Mouse (Mus musculus): ENCODE measurements around the gene Mars2.

The Mars2 gene

DNA sequence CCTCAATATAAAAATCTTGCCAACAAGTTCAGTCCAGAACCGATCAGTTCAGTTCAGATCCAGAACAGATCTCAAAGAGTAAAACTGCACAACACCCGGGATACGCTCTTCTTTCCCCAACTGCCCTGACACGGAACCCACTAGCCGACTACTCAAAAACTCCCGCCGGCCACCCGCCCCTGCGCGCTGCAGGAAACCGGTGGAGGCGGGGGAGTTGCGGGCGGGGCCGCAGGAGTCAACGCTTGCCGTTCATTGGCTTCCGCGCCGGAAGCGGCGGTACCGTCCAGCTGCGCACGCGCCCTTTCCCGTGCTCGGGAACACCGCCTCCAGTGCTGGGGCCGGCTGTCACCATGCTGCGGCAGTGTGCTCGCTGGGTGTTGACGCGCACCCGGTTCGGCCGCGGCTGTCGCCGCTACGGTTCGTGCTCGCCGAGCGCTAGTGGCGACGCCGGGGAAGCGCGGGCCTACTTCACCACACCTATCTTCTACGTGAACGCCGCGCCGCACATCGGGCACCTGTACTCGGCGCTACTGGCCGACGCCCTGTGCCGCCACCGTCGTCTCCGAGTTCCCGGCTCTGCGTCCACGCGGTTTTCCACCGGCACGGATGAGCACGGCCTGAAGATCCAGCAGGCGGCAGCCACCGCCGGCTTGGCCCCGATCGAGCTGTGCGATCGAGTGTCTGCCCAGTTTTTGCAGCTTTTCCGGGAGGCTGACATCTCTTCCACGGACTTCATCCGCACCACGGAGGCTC is at the start of gene Mars2:
TSS of gene Mars2 (plus strand) at position 288 of the 753 bp plus-strand sequence.
- DNase-seq: peak; percentile 97

DNA sequence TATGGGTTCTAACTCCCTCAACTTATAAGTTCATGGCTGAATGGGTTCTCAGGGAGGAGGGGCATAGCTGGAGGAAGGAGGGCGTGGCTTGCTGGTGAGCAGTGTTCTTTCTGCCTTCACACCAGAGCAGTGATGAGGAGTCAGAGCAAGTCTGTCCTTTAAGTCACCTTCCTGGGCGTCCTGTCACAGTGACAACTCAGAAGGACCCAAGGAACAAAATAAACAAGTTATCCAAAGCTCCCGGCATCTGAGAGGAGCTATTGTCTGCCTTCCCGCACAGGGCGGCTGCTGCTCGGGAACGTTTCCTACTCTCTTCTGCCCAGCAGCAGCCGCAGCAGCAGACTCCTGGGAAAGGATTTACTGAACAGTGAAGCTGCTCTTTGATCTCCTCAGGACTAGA is 45.0 kb upstream of the Mars2 start:
- DNase-seq: no peak

DNA sequence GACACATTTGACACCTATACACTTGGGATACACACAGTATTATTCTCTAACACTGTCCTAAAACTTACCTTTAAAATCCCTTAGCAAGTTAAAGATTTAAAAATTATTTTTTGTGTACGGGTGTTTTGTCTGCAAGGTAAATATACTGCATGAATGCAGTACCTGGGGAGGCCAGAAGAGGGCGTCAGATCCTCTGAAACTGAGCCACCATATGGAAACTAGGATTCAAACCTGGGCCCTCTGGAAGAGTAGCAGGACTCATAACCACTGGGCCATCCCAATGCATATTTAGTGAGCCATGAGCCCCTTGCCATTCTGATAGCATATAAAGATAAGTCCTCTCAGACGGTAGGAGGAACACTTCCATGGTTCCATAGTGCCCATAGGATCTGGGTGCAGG is 44.2 kb upstream of the Mars2 start:
- peak; percentile 28 for DNase-seq

DNA sequence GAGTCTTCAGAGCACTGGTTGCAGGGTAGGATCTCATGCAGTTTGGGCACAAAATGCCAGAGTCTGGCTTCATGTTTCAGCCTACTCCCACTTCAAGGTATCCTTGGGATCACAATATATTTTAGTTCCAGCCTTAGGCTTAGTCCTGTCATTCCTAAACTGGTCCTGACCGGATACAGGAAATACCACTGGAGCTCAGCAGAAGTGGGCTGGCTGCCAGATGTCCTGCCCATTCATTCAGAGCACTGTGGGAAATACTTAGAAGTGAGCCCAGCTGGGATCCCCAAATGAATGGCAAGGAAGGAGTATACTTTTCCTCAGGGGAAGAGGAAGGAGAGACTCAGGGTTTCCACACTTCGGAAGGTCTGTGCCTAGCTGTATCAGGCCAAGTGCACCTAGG is 43.7 kb upstream of the Mars2 start:
- DNase-seq: peak; percentile 37

DNA sequence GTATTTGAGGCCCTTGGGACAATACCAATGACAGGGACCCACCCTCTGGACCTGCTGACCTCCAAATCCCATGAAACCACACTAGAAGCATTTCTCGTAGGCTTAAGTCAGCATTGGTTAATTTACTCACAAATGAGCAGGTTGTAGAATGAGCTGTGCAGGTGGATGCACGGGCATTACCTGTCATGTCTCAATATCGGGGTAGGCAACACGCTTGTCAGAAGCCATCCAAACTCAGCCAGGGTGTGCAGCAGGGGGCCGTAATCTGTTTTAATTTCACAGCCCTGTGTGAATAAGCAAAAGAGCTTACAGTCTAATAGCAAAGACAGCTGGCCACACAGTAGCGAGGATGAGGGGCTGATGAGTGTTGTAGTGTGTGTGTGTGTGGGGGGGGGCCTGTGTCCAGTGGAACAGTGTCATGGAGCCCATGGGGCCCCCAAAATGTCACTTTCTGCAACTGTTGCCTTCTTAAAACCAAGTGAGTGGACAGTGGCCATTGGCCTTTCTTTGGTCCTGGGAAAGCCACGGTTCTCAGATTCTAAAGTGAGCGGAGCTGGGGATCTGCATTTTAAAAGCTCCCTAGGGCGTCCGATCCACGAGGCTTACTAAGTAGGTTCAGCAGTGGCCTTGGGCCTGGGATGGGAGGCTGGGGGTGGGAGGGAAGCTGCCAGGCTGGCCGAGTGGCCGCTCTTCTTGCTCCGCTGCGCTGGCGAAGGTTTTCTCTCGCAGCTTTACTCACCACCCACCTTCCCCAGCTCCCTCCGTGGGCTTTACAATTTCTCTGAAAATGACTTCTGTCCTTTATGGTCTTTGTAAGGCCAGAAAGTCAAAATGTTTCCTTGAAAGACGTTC is 42.7 kb upstream of the Mars2 start:
- no peak for DNase-seq

DNA sequence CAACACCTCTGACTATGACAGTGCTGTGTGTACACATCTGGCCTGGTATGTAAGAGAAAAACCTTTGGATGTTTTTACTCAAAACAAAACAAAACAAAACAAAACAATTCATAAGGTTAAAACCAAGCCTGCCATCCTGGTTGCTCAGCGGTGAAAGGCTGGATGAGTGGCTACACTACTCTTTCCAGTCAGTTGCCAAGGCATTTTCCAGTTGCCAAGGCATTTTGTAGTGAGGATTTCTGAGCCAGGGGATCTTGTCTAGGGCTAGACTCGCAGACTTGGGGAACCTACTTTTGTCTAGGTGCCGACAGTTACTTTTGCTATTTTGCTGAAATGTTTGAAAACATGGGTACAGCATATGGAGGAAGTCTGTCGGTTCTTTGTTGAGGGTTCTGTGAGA is 42.0 kb upstream of the Mars2 start:
- DNase-seq: no peak

DNA sequence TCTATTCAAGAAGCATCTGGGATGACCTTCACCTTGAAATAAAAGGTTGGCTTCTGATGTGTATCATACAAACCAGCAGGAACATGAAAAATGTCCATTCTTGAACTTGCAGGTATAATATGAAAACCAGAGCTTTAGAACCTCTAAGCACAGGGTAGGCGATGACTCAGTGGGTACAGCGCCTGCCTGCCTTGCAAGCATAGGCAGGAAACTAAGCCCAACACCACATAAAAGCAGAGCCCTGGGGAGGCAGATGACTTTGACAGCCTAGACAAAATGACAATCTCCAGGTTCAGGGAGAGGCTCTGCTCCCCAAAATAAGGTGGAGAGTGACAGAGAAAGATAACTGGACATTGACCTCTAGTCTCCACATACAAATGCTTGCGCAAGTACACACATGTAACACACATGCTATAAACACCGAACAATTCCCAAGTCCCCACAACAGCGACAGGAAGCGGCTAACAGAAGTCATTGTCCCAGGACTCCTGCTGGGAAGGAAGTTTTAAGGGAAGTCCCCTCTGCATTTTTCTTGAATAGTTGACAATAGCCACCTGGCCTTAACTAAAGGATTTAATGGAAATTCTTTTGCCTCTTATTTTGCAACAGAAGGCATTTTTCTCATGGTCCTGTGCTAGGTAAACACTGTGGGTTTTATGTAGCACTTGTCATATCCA is 40.5 kb upstream of the Mars2 start:
- no peak for DNase-seq

DNA sequence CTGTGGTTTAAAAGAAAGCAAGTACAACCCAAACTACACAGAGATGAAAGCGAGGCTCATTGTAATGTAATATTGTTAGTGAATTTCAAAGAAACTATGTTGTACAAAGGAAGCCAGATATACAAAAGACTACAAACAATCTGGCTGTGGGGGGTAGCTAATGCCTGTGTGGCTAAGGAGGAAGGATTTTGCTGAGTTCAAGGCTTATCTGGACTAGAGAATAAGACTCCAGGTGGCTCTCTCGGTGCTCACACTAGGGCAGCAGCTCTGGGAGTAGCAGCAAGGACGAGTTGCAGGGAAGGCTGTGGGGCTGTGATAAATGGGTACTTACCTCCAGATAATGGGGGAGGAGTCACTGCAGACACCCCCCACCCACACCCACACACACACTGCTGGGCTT is 38.3 kb upstream of the Mars2 start:
- DNase-seq: no peak

DNA sequence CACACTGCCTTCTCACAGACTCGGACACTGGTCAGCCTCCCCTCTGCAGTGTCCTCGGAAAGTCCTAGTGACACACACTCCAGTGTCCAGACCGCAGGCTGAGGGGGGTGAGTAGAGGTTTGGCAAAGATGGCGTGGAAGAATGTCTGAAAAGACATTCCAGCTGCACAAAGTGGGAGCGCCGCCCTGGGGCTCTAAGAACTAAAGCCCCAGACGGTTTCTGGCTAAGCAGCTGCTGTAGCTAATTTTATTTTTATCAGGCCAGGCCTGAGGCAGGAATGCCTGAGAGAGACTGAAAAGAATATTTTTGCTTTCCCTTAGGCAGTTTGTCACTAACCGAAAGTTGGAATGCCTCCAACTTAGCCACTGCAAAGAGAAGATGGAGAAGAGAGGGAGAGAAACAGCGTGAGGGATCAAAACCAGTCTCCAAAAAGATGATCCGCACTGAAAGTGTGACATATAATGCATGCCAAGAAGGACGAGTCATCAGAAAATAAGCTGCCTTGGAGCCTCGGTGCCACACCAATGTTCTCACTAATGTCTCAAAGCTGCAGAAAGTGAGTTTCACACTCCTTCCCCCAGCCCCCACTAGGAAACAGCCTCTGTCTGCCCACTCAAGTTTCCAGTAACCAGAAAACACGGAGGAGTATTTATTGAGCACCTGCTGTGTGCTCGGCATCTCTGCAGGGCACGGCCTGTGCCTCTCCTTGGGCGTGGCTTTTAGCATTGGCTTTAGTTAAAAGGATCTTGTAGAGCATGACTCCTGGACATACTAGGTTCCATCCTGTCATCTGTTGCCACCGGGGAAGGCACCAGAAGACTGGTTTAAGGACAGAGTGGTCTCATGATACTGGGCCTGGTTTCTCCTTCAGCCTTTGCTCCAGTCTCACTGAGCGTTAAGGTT is 34.9 kb upstream of the Mars2 start:
- DNase-seq: peak; percentile 37

DNA sequence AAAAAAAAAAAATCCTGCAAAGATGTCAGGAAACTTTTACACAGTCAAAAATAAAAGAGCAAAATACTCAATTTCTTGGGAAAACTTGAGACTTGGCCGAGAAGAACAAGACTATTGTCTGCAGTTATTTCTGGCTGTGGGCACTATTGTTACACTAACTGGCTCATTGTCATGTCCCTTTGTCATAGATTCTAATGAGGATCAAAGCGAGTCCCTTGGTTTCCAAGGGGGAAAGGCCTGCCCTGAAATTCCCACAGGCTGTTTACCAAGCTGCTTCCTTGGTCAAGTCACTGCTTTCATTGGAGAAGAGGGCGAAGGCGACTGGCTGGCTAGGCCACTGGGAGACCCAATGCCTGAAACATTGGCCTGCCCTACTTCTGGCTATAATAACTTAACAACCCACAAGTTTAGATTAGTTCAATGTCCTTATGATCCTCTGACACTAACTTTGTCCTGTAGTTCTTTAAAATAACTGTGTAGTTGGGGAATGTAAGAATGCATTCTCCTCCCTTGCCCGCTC is 31.1 kb upstream of the Mars2 start:
- no peak for DNase-seq

DNA sequence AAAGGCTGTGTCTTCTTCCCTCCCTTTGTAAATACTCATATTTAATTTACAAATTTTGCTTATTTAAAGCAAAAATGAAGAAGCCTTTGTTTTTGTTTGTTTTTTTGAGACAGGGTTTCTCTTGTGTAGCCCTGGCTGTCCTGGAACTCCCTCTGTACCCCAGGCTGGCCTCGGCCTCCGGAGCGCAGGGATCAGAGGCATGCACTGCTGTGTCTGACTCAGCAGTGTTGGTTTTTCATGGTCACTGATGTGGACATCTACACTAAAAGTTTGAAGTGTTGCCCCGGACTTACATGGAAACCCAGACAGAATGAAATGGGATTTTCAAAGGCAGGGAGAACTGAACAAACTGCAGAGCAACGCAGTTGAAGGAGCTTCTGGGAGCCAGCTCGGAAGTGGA is 29.4 kb upstream of the Mars2 start:
- DNase-seq: no peak

DNA sequence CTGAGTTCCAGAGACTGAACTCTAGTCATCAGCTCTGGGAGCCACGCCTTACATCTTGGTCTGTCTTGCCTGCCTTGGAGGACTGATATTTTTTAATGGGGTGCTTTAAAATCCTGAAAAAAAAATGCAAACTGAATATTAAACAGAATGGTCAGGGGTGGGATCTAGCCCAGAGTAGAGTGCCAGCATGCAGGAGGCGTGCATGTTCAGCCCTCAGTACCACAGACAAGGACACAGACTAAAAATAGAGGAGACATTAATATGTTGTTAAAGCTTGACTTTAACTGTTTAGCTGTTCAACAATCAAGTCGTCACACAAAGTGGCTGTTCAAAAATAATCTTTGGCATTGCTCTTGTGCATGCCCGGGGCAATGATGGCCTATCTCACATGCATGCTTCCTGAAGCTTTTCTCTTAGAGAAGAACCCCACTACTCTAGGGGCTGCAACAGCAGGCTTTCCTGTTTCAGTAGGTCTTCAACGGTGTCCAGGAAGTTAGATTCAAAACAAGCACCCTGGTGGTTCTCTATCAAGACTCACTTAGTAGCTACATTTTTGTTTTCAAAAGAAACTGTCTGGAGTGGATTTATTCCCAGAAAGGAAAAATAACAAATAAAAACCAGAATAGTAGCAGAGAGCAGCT is 28.4 kb upstream of the Mars2 start:
- no peak for DNase-seq

DNA sequence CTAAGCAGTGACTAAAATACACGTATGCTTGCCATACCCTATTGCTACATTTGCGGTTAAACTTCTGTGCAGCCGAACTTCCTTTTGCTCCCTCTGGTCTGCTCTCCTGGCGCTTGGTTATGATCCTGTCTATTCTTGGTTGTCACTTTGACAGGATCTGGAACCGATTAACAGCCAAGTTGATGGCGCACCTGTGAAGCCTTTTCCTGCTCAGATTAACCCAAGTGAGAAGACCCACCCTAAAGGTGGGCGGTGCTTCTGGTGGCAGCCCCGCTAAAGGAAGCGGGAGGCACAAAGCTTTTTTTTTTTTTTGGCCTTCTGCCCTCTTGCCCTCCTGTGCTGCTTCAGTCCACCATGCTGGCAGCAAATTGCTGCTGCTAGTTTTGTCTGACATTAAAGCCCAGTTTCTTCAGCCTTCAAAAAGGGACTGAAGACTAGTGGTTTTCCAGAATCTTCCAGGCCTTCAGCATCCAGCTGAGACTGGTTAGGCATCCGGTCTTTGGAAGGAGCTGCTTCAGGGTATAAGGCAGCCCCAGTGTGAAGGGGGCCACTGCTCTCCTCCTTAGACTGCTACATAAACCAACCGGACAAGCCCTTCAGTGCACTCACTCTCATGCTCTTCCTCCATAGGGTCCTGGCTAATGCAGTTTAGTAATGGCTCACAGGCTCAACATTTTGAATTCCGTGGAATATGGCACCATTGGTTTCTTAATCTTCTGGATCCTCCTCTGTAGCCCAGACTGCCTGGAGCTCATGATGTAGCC is 26.6 kb upstream of the Mars2 start:
- DNase-seq: no peak

DNA sequence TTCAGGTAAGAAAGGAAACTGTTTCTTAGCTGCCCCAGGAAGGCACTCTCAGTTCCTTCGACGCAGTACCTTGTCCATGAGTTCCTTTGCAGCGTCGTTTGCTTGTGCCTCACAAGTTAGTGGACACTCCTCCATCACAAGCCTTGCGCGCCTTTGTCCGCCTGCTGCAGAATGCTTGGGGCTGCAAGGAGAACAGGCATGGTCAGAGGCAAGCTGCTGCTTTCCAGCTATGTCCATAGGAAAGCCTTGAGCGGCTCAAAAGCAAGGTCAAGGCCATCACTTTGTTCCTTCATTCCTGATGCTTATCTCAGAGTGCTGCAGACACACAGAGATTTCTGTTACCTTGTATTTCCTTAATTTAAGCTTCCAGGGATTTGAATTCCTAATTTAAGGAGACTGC is 25.9 kb upstream of the Mars2 start:
- DNase-seq: no peak

DNA sequence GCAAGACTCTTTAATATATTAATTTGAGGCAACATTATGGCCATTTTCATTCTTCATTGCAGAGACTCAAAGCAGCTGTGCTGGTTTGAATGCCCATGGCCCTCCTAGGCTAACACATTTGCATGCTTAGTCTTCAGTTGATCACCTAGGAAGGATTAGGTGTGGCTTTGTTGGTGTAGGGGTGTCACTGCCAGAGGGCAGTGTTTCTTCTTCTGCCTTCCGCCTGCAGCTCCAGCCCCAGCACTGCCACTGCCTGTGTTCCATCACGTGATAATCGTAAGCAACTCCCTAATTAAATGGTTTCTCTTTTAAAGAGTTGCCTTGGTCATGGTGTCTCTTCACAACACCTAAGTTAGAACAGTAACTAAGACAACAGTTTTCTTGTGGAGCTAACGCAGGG is 24.2 kb upstream of the Mars2 start:
- no peak for DNase-seq

DNA sequence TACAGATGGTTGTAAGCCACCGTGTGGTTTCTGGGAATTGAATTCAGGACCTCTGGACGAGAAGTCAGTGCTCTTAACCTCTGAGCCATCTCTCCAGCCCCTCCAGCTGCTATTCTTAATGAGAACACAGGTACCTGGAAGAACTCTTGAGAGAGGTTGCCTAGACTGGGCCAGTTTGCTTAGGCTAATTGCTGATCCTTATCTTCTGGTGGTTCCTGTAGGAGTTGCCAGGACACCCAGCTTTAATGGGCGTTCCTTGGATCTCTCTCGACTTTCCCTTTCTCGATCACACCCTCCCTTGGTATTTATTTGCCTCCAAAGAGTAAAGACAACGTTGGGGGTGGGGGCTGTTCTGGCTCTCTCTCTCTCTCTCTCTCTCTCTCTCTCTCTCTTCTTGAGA is 23.5 kb upstream of the Mars2 start:
- no peak for DNase-seq

DNA sequence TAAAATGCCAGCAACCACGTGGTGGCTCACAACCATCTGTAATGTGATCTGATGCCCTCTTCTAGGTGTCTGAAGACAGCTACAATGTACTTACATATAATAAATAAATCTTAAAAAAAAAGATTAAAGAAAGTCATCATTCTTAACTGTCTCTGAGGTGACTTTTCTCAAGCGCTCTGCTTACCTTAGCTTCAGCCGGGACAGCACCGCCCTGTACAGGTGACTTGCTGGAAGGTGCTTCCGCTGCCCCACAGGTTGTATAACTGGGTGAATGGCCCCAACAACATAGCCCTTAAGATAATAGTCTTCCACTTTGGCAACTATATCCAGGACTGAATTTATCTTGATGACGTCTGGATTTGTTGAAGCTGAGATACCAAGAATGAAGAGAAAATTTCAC is 23.0 kb upstream of the Mars2 start:
- no peak for DNase-seq

DNA sequence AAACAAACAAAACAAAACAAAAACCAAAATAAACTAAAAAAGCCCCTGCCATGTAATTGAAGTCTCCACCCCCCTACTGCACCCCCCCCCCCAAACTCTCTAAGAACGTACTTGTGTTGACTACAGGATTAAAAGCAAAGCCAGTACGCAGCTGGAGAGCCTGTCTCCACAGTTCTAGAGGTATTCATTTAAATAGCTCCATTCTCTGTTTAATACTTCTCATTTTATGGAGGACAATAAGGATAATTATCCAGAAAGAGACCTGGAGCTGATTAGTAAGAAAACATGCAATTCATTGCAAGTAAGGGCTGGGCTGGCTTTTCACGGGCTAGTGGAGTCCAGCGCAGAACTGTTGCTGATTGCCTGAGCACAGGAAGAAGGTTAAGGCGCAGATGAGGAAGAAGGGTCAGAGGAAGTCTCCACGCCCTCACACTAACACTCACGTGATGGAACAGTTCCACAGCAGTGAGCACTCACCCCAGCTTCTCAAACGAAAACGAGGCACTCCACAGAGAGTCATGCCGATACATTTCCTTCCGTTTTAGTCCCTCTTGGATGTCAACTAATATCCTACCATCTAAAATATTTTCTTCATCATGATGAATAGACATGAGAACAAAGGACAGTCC is 21.7 kb upstream of the Mars2 start:
- no peak for DNase-seq

DNA sequence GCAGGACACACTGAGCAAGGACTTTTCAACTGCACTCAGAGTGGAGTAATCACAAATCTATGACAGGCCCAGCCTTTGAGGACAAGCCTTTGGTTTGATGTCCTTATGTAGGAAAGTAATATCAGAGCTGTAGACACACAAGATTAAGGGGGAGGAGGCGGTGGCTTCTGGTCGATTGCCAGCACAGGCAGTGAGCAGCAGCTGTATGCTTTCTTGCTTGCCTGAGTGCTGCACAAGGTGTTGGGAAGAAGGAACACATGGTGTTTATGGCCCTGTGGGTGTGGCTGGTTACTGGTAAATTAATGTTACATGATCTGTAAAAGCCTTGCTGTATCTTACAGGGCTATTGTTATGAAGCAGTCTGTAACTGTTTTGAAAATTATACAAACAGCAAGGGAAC is 19.8 kb upstream of the Mars2 start:
- no peak for DNase-seq

DNA sequence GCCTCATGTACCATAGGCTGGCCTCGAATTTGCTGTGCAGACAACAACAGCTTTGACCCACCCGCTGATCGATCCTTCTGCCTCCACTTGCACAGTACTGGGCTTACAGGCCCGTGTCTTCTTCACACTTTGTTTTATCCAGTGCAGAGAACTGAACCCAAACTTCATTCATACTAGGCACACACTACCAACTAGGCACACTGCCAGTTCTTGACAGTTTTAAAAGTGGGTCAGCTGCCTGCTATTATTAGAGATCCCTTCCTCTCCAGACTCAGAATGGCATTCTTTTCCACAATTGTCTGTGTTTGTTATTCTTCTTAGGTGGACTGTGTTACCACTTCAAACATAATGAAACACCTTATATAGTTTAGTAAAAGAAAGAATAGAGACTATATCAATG is 15.6 kb upstream of the Mars2 start:
- DNase-seq: no peak

DNA sequence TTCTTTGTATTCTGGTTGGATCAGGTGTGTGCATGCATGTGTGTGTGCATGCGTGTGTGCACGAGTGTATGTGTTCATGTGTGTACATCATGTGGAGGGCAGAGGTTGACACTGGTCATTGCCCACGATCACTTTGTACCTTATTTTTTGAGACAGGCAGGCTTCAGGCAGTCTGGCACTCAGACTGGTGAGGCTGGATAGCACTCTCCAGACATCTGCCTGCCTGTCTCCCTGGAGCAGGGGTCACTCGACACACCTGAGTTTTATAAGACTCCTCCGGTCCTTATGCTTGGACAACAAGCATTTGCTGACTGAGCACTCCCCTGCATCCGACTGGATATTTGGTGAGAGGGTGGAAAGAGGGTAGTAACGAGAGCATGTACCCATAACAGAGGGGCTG is 14.0 kb upstream of the Mars2 start:
- DNase-seq: no peak

Data from right cerebral cortex, postnatal 4 days (tissue).